Mouse (Mus musculus) thymus, postnatal 14 days (tissue): ENCODE measurements around the gene Vps37c.

ENCODE experiments used
- DNase-seq: peaks from one replicate; pipeline ENCODE4 v3.0.0; 2021

Vps37c gene

GRCm38 (mm10) chr19:10714682-10715475 lies 26.3 kb downstream of the Vps37c start:
- DNase-seq: peak; percentile 89

GRCm38 (mm10) chr19:10715476-10715875 lies 26.9 kb downstream of the Vps37c start:
- no peak for DNase-seq

- DNase-seq: no peak
Measured at GRCm38 (mm10) chr19:10718251-10718775, 29.8 kb downstream of the Vps37c start.

- no peak for DNase-seq
Measured at GRCm38 (mm10) chr19:10719751-10720150, 31.2 kb downstream of the Vps37c start.

GRCm38 (mm10) chr19:10720524-10720923 lies 32.0 kb downstream of the Vps37c start:
- DNase-seq: no peak

- no peak for DNase-seq
Measured at GRCm38 (mm10) chr19:10721064-10721463, 32.5 kb downstream of the Vps37c start.

GRCm38 (mm10) chr19:10723084-10723483 lies 34.5 kb downstream of the Vps37c start:
- no peak for DNase-seq

GRCm38 (mm10) chr19:10723649-10724048 lies 35.1 kb downstream of the Vps37c start:
- DNase-seq: peak; percentile 16

GRCm38 (mm10) chr19:10724629-10725363 lies 36.3 kb downstream of the Vps37c start:
- DNase-seq: peak; percentile 2

GRCm38 (mm10) chr19:10729889-10730288 lies 41.4 kb downstream of the Vps37c start:
- no peak for DNase-seq

GRCm38 (mm10) chr19:10730469-10730868 lies 41.9 kb downstream of the Vps37c start:
- no peak for DNase-seq

- no peak for DNase-seq
Measured at GRCm38 (mm10) chr19:10731975-10732374, 43.4 kb downstream of the Vps37c start.

- DNase-seq: no peak
Measured at GRCm38 (mm10) chr19:10732741-10733140, 44.2 kb downstream of the Vps37c start.

GRCm38 (mm10) chr19:10733501-10734127 lies 45.1 kb downstream of the Vps37c start:
- no peak for DNase-seq

GRCm38 (mm10) chr19:10734554-10734953 lies 46.0 kb downstream of the Vps37c start:
- DNase-seq: peak; percentile 54

- no peak for DNase-seq
Measured at GRCm38 (mm10) chr19:10735061-10735460, 46.5 kb downstream of the Vps37c start.

- no peak for DNase-seq
Measured at GRCm38 (mm10) chr19:10735861-10736260, 47.3 kb downstream of the Vps37c start.

GRCm38 (mm10) chr19:10738038-10738437 lies 49.5 kb downstream of the Vps37c start:
- DNase-seq: peak; percentile 44

GRCm38 (mm10) chr19:10738811-10739210 lies 50.3 kb downstream of the Vps37c start, which contains the start of gene Cd5:
TSS of gene Cd5 (minus strand) at chr19:10739002.
- peak; percentile 84 for DNase-seq

- DNase-seq: no peak
Measured at GRCm38 (mm10) chr19:10739916-10740315, 51.4 kb downstream of the Vps37c start.

GRCm38 (mm10) chr19:10740641-10741440 lies 52.3 kb downstream of the Vps37c start:
- peak; percentile 86 for DNase-seq

GRCm38 (mm10) chr19:10742145-10742544 lies 53.6 kb downstream of the Vps37c start:
- no peak for DNase-seq
